Mouse (Mus musculus) bone marrow, adult 2 months (tissue): ENCODE data around the gene Actc1.

Source experiments
- CTCF ChIP-seq: fragments of 200-500 bp; IDR thresholded peaks from 2 replicates; pipeline ENCODE4 v1.5.1; 2011; ENCODE audit warnings: low read length, control low read depth; ENCODE audit not compliant: control insufficient read depth, insufficient read depth
- POLR2A ChIP-seq: fragments of 200-500 bp; IDR thresholded peaks from 2 replicates; pipeline ENCODE4 v1.6.1; 2011; ENCODE audit warnings: low read depth, mild to moderate bottlenecking, control low read depth, low read length, borderline replicate concordance; ENCODE audit not compliant: control insufficient read depth

DNA sequence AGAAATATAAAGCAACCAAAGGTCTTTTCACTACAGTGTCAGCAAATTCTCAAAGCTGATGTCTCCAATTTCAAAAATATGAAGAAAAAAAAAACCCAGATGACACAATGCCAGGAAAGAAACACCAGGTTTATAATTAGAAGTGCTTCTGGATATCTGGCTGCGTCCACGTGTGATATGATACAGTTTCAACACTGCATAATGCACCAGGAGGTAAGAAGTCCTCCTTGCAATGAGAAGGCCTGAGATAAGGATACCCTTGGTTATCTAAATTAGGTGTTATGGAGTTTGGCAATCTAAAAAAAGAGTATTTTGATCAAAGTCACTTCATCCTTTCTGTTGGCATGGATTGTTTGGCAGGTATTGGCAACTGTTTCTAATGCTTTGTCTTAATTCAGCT is 18.5 kb upstream of the Actc1 start:
- TF ChIP-seq POLR2A (no peak), CTCF (no peak)
